Mouse (Mus musculus): Measurements from ENCODE around the gene Ttc9c. TPM values are rescaled to one million over a fixed set of nuclear protein-coding genes. Genes with fewer than 3 reads are reported as not detected.
"Not testable (repeated sequence)": the region's sequence is repeated elsewhere in the genome, so short reads cannot be mapped to it uniquely, and the experiment has no call there.

Ttc9c gene
- total and polyA plus RNA-seq, 3 experiments: 4.7 to 74.7 (median 61.6) TPM

DNA sequence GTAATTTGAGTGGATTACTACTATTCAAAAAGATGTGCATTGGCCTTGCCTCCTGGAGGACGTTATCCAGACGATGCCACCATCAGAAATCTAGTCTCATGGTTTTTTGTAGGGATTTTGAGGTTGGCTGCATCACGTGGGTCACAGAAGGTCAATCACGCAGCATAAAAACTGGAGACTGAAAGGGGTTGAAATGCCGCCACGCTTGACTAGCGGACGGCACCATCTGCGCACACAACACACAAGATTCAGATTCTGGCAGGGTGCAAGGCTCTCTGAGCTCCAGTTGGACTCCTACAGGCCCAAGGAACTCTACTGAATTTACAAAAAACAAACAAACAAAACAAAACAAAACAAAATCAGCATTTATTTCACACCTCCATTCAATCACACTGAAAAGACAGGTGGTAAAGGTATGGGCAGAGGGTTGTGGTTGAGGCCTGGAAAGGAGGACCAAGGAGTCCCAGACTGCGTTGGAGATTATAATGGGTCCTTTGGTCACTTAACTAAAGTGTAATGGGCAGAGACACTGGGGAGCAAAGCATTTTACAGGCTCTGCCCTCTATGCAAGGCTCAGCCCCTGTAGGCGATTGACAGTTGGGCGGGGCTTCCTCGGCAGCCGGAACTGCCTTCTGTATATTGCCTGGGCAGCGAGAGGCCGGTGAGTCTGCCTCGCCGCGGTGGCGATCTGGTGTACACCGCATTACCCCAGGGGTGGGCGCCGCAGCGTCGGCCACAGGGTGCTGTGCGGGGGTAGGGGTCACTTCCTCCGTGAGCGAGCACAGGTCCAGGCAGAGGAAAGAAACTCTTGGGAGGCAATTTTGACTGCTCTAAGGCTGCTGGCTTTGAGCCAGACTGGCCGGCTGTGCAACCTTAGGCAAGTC is 21.0 kb upstream of the Ttc9c start:
- H3K4me3 ChIP-seq (ENCODE audit: low read depth, low read length): no peak overlapping the region
- H3K36me3 ChIP-seq (replicated peaks): peaks cover 94% of the 10 kb centered on the region
- no peaks in the 10 kb centered on the region for H3K27me3 ChIP-seq (ENCODE audit: insufficient read depth, low read length)
- TF ChIP-seq TAL1 (conservative IDR thresholded peaks at IDR 0.05; ENCODE audit: low read depth, low read length): no peak
- DNase-seq (ENCODE audit: low spot score) (no peak), ATAC-seq (ENCODE audit: extremely low read depth, insufficient number of reproducible peaks, low FRiP score, poor library complexity, severe bottlenecking) (no peak)
- H3K9me3 ChIP-seq (replicated peaks): no peaks in the 10 kb centered on the region
- H3K4me1 ChIP-seq (ENCODE audit: insufficient read depth, low read depth, low read length): peaks cover 3% of the 10 kb centered on the region; the same call in 1 of the 2 replicates

DNA sequence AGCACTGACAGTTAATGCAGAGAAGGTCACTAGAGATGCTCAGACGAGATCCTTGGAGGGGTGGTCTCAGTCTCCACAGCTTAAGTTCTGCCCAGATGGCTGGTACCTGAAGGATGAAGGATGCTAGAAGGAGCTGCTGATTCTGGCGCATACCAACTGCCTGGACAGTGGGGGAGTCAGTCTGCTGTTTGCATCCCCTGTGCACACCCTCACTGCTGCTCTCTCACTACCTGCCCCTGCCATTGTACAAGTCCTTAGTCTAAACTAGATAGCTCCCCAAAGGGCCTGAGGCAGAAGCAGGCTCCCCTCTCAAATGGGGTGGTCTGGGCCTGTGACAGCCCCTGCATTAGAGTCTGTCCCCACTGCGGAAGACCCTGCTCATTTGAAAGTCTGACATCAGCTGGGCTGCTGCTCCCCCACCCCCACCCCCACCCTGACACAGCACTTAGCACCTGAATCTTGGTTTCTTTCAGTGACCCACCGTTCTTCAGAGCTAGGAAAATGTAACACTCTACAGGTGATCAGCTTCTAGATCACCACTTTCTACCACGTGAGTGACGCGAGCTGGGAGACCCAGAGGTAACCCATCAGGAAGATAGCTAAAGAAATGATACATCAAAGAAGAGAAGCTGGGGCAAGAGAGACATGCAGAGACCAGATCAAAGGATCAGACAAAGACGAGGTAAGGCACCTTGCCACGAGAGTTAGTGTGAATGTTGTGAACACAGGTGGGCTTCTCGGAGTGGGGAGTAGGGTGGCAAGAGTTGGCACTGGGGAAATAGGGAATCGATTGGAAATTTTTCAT is 20.2 kb upstream of the Ttc9c start, which contains the start of gene Gng3:
Gene Gng3, minus strand, starts transcription at position 92 of the 805 bp plus-strand sequence.
- TF ChIP-seq GATA2 (IDR thresholded peaks at IDR 0.05; ENCODE audit: borderline replicate concordance, low read depth, low read length): no peak
- TF ChIP-seq GATA1 (IDR thresholded peaks at IDR 0.05; ENCODE audit: borderline replicate concordance, low read length): no peak
- no peak for TF ChIP-seq CTCF (IDR thresholded peaks at IDR 0.05; ENCODE audit: low read depth, low read length)
- no peak for TF ChIP-seq POLR2AphosphoS5 (IDR thresholded peaks at IDR 0.05; ENCODE audit: insufficient replicate concordance, low read depth, low read length)
- TF ChIP-seq TAL1 (conservative IDR thresholded peaks at IDR 0.05; ENCODE audit: low read depth, low read length): no peak
- Histone ChIP-seq H3K4me1 (ENCODE audit: insufficient read depth, low read depth, low read length) (peaks cover 3% of the 10 kb centered on the region; the same call in 1 of the 2 replicates), H3K9me3 (replicated peaks) (no peaks in the 10 kb centered on the region), H3K4me3 (ENCODE audit: low read depth, low read length) (no peak within 1 kb of the TSS), H3K36me3 (replicated peaks) (peaks cover 95% of the 10 kb centered on the region), H3K27me3 (ENCODE audit: insufficient read depth, low read length) (no peaks in the 10 kb centered on the region)
- ATAC-seq (ENCODE audit: extremely low read depth, insufficient number of reproducible peaks, low FRiP score, poor library complexity, severe bottlenecking) (no peak), DNase-seq (ENCODE audit: low spot score) (no peak)

DNA sequence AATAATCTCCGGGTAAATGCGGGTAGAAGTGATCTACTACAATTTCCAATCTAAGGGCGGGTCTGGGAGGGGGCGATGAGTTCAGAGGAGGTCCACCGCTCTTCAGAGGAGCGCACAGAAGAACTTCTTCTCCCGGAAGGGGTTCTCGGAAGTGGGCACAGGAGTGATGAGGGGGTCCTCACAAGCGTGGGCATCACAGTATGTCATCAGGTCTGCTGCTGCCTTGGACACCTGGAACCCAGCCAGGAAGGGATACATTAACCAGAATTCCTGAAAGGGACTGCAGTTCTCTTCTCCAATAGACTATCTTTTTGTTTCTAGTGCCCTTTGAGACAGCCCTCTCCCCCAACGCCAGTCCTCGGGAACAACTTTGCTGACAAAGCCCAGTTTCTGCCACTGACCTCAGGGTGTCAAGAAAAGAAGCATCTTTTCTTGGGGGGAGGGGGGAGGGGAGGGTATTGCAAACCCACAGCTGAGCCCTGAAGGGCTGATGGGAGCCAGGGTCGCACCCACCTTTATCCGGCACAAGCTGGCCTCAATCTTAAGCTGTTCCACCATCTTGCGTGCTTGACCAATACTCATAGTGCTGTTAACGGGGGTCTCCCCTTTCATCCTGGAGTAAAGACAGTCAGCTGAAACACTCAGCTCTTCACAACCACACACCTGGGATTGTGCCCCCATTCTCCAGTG is 19.1 kb upstream of the Ttc9c start:
- H3K4me1 ChIP-seq (ENCODE audit: insufficient read depth, low read depth, low read length): peaks cover 3% of the 10 kb centered on the region; the same call in 1 of the 2 replicates
- H3K4me3 ChIP-seq (ENCODE audit: low read depth, low read length): no peak overlapping the region
- H3K27me3 ChIP-seq (ENCODE audit: insufficient read depth, low read length): no peaks in the 10 kb centered on the region
- H3K36me3 ChIP-seq (replicated peaks): peaks cover 96% of the 10 kb centered on the region
- no peak for ATAC-seq (ENCODE audit: extremely low read depth, insufficient number of reproducible peaks, low FRiP score, poor library complexity, severe bottlenecking)
- H3K9me3 ChIP-seq (replicated peaks): no peaks in the 10 kb centered on the region
- DNase-seq (ENCODE audit: low spot score): no peak
- TF ChIP-seq TAL1 (conservative IDR thresholded peaks at IDR 0.05; ENCODE audit: low read depth, low read length) (no peak), GATA2 (IDR thresholded peaks at IDR 0.05; ENCODE audit: borderline replicate concordance, low read depth, low read length) (no peak), CTCF (IDR thresholded peaks at IDR 0.05; ENCODE audit: low read depth, low read length) (no peak), GATA1 (IDR thresholded peaks at IDR 0.05; ENCODE audit: borderline replicate concordance, low read length) (no peak), POLR2AphosphoS5 (IDR thresholded peaks at IDR 0.05; ENCODE audit: insufficient replicate concordance, low read depth, low read length) (no peak)

DNA sequence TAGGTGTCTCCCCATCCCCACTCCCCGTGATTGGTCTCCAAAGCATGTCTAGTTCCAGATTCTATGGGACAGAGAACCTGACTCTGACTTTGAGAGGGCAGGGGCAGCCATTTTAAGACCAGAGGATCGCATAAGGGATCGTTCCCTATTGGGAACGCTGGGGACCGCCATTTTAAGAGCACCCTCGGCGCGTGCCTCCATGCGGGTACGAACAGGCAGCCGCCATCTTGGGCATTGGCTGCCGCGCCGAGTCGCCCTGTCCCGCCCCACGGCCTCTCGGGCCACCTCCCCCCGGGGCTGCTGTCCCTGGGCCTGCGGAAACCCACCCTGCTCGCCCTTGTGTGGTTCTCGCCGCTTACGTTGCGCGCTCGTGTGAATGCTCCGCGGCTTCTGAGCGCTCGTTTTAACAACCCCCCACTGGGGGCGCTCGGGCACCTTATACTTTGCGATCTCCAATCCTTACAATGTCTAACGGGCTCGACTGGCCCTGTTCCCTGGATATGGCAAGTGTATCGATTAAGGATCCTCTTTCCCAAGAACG is 18.2 kb upstream of the Ttc9c start, which contains the start of gene Bscl2:
Gene Bscl2, plus strand, starts transcription at position 217 of the 541 bp plus-strand sequence.
- H3K36me3 ChIP-seq (replicated peaks): peaks cover 97% of the 10 kb centered on the region
- TF ChIP-seq CTCF (IDR thresholded peaks at IDR 0.05; ENCODE audit: low read depth, low read length): no peak
- no peak for TF ChIP-seq POLR2AphosphoS5 (IDR thresholded peaks at IDR 0.05; ENCODE audit: insufficient replicate concordance, low read depth, low read length)
- no peak for TF ChIP-seq GATA2 (IDR thresholded peaks at IDR 0.05; ENCODE audit: borderline replicate concordance, low read depth, low read length)
- TF ChIP-seq GATA1 (IDR thresholded peaks at IDR 0.05; ENCODE audit: borderline replicate concordance, low read length): no peak
- TF ChIP-seq TAL1 (conservative IDR thresholded peaks at IDR 0.05; ENCODE audit: low read depth, low read length): no peak
- no peak for DNase-seq (ENCODE audit: low spot score)
- no peaks in the 10 kb centered on the region for H3K9me3 ChIP-seq (replicated peaks)
- no peak for ATAC-seq (ENCODE audit: extremely low read depth, insufficient number of reproducible peaks, low FRiP score, poor library complexity, severe bottlenecking)
- no peak within 1 kb of the TSS for H3K4me3 ChIP-seq (ENCODE audit: low read depth, low read length)
- no peaks in the 10 kb centered on the region for H3K27me3 ChIP-seq (ENCODE audit: insufficient read depth, low read length)
- peaks cover 6% of the 10 kb centered on the region; the same call in 1 of the 2 replicates for H3K4me1 ChIP-seq (ENCODE audit: insufficient read depth, low read depth, low read length)

DNA sequence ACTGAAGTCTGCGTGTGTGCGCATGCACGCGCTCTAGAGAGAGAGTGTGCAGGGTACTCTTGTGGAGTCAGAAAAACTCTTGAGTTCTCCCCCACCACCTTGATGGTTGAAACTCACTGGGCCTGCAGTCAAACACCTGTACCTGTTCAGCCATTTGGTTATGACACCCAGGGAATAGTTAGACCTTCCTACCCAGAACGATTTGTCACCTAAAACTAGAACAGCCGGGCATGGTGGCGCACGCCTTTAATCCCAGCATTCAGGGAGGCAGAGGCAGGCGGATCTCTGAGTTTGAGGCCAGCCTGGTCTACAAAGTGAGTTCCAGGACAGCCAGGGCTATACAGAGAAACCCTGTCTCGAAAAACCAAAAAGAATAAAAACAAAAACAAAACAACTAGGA is 17.2 kb upstream of the Ttc9c start:
- not testable (repeated sequence) for H3K9me3 ChIP-seq (replicated peaks); H3K4me3 ChIP-seq (ENCODE audit: low read depth, low read length); DNase-seq (ENCODE audit: low spot score); ATAC-seq (ENCODE audit: extremely low read depth, insufficient number of reproducible peaks, low FRiP score, poor library complexity, severe bottlenecking); H3K4me1 ChIP-seq (ENCODE audit: insufficient read depth, low read depth, low read length); H3K27me3 ChIP-seq (ENCODE audit: insufficient read depth, low read length)
- peaks cover 98% of the 10 kb centered on the region for H3K36me3 ChIP-seq (replicated peaks)

DNA sequence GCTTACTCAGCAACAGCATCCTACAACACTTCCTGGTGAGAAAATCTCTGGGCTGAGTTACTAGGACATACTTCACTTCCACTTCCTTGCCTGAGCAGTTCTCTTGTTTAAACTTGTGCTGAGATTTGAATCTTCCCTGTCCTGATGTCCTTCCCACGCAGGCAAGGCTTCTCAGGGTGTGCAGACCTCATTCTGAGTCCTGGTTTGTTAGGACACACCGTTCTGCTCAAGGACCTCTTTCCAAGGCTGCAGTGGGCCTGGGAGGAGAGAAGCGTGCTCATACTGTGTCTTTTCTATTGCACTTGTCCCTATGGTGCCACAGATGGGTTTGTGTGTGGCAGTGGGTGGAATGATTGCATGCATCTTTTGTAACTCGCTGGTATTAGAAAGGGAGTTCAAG is 13.8 kb upstream of the Ttc9c start:
- Histone ChIP-seq H3K4me1 (ENCODE audit: insufficient read depth, low read depth, low read length) (peaks cover 10% of the 10 kb centered on the region), H3K9me3 (replicated peaks) (no peaks in the 10 kb centered on the region), H3K4me3 (ENCODE audit: low read depth, low read length) (no peak overlapping the region), H3K27me3 (ENCODE audit: insufficient read depth, low read length) (no peaks in the 10 kb centered on the region), H3K36me3 (replicated peaks) (peaks cover 99% of the 10 kb centered on the region)
- DNase-seq (ENCODE audit: low spot score) (no peak), ATAC-seq (ENCODE audit: extremely low read depth, insufficient number of reproducible peaks, low FRiP score, poor library complexity, severe bottlenecking) (no peak)
- no peak for TF ChIP-seq POLR2AphosphoS5 (IDR thresholded peaks at IDR 0.05; ENCODE audit: insufficient replicate concordance, low read depth, low read length)
